Mouse (Mus musculus) C2C12 (cell line): ENCODE measurements around the gene Tbc1d16.

Experiments
- CEBPB ChIP-seq: IDR thresholded peaks from one replicate; pipeline ENCODE4 v1.6.1; 2011; ENCODE audit warnings: low read depth, mild to moderate bottlenecking, control low read depth, moderate library complexity
- CTCF ChIP-seq: IDR thresholded peaks from one replicate; pipeline ENCODE4 v1.5.1; 2011; ENCODE audit not compliant: control insufficient read depth, insufficient read depth, insufficient read length
- FOSL1 ChIP-seq: IDR thresholded peaks from one replicate; pipeline ENCODE4 v1.8.0; 2011; ENCODE audit warnings: mild to moderate bottlenecking, low read length; ENCODE audit not compliant: poor library complexity, insufficient read depth, severe bottlenecking
- MAX ChIP-seq: IDR thresholded peaks from one replicate; pipeline ENCODE4 v1.6.1; 2011; ENCODE audit warnings: mild to moderate bottlenecking, control low read depth
- MYOD1 ChIP-seq: IDR thresholded peaks from one replicate; pipeline ENCODE4 v1.6.1; 2011; ENCODE audit warnings: low read depth; ENCODE audit not compliant: control insufficient read depth, insufficient read length
- MYOG ChIP-seq: IDR thresholded peaks from one replicate; pipeline ENCODE4 v1.6.1; 2011; ENCODE audit not compliant: control insufficient read depth, insufficient read length; ENCODE audit errors: extremely low read depth
- USF1 ChIP-seq: IDR thresholded peaks from one replicate; pipeline ENCODE4 v1.6.1; 2011; ENCODE audit warnings: low read depth, mild to moderate bottlenecking, control low read depth, moderate library complexity

- TF ChIP-seq CTCF = no peak
- TF ChIP-seq USF1 = no peak
- TF ChIP-seq CEBPB = no peak
- no peak for TF ChIP-seq MAX
- no peak for TF ChIP-seq MYOD1
- no peak for TF ChIP-seq MYOG
- TF ChIP-seq FOSL1 = no peak
These were observed 122.6 kb downstream of the Tbc1d16 start for GRCm38 (mm10) chr11:119105748-119106147.
